Mouse (Mus musculus): Measurements from ENCODE around the gene Epb41l3. TPM values are rescaled to one million over a fixed set of nuclear protein-coding genes. Genes with fewer than 3 reads are reported as not detected.

The Epb41l3 gene
- total RNA-seq, 1 experiment from 2014 or later = not detected

- ATAC-seq (ENCODE audit: extremely low read depth, insufficient number of reproducible peaks, low FRiP score, poor library complexity, severe bottlenecking) = no peak
Observed at GRCm38 (mm10) chr17:69176949-69177501, 101.5 kb downstream of the Epb41l3 start.

GRCm38 (mm10) chr17:69177954-69178353, 102.5 kb downstream of the Epb41l3 start:
- ATAC-seq (ENCODE audit: extremely low read depth, insufficient number of reproducible peaks, low FRiP score, poor library complexity, severe bottlenecking) = no peak

GRCm38 (mm10) chr17:69180905-69181559, 105.5 kb downstream of the Epb41l3 start:
- ATAC-seq (ENCODE audit: extremely low read depth, insufficient number of reproducible peaks, low FRiP score, poor library complexity, severe bottlenecking) = no peak

GRCm38 (mm10) chr17:69181560-69182316, 106.3 kb downstream of the Epb41l3 start:
- ATAC-seq (ENCODE audit: extremely low read depth, insufficient number of reproducible peaks, low FRiP score, poor library complexity, severe bottlenecking) = no peak

- no peak for ATAC-seq (ENCODE audit: extremely low read depth, insufficient number of reproducible peaks, low FRiP score, poor library complexity, severe bottlenecking)
Observed at GRCm38 (mm10) chr17:69187794-69188193, 112.3 kb downstream of the Epb41l3 start.

GRCm38 (mm10) chr17:69192863-69193493, 117.5 kb downstream of the Epb41l3 start:
- ATAC-seq (ENCODE audit: extremely low read depth, insufficient number of reproducible peaks, low FRiP score, poor library complexity, severe bottlenecking) = no peak

GRCm38 (mm10) chr17:69194599-69194998, 119.1 kb downstream of the Epb41l3 start:
- ATAC-seq (ENCODE audit: extremely low read depth, insufficient number of reproducible peaks, low FRiP score, poor library complexity, severe bottlenecking) = no peak

DNA sequence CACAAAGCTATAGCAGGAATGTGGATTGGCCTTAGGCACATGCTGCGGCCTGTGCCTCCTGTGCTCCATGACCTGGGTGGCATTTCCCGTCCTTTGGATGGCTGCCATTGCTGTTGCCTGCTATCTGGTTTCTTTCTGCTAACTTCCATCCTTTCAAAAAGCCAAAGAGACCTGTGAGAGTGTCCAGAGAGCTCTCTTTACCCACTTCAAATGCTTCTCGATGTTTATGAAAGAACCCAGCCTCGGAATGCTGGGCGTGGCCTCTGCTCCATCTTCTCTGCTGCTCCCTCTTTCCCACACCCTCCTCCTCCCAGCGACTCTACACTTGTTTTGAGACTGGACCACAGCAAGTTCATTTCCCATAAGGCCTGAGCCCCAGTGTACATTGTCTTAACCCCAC, 120.3 kb downstream of the Epb41l3 start:
- no peak for ATAC-seq (ENCODE audit: extremely low read depth, insufficient number of reproducible peaks, low FRiP score, poor library complexity, severe bottlenecking)

DNA sequence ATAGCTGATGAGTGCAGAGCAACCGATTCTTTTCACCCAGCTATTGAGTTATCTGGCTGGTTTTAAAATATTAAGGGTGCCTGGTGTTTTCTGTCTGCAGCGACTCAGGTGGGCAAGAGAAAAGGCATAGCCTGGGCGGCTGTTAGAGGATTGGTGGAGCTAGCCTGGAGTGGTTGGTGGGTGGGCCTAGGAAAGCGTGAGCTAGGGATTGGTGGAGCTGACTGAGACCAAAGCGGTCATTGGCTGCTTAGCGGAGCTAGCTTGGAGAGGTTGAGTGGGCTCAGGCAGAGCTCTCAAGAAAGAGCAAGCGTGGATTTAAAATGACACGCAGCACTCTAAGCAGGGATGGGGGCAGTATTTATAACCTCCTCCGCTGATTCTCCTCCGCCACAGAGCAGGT, 121.2 kb downstream of the Epb41l3 start:
- ATAC-seq (ENCODE audit: extremely low read depth, insufficient number of reproducible peaks, low FRiP score, poor library complexity, severe bottlenecking) = no peak

DNA sequence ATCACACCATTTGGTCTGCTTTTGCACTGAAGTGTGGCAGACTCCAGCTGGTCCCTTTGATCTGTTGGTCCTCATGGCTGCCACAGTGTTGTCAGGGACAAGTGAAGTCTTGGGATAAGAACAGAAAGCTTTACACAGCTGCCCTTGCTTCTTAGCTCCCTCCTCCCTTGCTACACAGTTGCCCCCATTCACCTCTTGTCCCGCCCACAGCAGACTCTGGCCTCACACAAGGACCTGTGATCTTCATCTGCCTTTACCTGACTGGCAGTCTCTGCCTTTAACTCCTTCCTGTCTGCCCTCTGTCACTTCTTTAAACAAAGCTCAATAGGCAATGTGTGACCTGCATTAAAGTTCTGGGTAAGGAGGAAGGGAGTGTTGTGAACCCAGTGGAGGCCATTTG, 123.3 kb downstream of the Epb41l3 start:
- no peak for ATAC-seq (ENCODE audit: extremely low read depth, insufficient number of reproducible peaks, low FRiP score, poor library complexity, severe bottlenecking)

DNA sequence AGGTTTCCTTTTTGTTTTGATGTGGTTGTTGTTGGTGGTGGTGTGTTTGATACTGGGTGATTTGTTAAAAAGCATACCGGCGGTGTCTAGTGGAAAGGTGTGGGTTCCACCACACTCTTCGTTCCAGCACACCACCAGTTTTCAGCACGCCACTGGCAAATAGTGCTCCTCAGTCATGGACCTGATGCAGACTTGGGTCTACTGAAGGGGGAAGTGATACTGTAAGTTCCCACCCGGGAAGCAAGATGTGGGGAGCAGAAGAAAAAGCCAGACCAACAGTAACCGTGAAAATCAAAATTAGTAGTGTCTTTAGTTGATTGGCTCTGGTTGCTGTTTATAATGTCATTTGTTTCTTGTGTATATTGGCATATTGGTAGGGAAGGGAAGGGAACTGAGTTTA, 124.3 kb downstream of the Epb41l3 start:
- no peak for ATAC-seq (ENCODE audit: extremely low read depth, insufficient number of reproducible peaks, low FRiP score, poor library complexity, severe bottlenecking)

DNA sequence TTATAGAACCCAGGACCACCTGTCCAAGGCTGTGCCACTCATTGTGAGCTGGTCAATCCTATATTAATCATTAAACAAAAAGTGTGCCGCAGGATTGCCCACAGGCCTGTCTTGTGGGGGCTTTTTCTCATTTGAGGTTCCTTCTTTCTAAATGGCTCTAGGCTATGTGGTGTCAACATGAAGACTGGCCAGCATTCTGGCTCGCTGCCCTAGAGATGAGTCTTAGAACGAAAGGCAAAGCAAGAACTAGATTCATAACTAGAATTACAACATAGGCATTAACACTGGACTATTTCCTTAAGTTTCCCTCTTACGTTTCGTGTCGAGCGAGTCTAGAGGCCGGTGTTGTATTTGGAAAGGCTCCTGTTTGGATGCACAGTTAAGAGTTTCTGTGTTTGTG, 125.5 kb downstream of the Epb41l3 start:
- no peak for ATAC-seq (ENCODE audit: extremely low read depth, insufficient number of reproducible peaks, low FRiP score, poor library complexity, severe bottlenecking)

- no peak for ATAC-seq (ENCODE audit: extremely low read depth, insufficient number of reproducible peaks, low FRiP score, poor library complexity, severe bottlenecking)
Observed at GRCm38 (mm10) chr17:69205282-69205999, 130.0 kb downstream of the Epb41l3 start.

DNA sequence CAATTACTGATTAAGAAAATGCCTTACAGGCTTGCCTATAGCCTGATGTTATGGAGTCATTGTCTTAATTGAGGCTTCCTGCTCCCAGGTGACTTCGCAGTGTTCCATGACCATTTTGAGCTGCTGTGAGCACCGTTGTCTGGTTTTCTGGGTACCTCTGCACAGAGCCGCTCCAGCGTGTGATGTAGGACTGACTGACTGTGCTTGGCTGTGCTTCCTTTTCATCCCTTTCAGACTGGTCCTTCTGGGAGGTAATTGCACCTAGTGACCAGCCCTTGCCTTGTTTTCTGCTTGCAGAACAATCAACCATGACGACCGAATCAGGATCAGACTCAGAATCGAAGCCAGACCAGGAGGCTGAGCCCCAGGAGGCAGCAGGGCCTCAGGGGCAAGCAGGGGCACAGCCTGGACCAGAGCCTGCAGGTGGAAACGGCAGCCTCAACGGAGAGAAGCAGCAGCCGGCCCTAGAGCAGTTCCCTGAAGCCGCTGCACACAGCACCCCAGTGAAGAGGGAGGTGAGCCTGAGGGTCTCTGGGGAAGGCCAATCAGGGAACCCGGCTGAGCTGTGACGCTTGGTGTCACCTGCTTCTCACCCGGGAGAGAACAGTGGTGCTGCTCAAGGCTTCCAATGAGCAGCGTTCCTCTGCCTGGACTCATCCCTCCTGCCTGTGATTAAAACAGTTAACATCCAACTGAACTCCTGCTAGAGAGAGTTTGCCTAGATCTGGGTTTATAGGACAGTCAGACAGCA, 132.3 kb downstream of the Epb41l3 start:
- ATAC-seq (ENCODE audit: extremely low read depth, insufficient number of reproducible peaks, low FRiP score, poor library complexity, severe bottlenecking) = no peak

DNA sequence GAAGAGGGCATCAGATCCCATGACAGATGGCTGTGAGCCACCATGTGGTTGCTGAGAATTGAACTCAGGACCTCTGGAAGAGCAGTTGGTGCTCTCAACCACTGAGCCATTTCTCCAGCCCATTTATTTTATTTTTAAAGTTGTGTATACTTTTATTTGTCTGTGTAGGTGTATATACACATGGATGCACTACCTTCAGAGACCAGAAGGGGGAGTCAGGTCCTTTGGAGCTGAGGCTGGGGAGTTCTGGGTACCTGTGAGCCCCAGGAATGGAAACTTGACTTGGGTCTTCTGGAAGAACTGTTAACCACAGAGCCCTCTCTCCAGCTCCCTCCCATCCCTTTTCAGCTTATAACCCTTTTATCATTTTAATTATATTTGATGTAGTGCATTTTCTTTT, 135.6 kb downstream of the Epb41l3 start:
- ATAC-seq (ENCODE audit: extremely low read depth, insufficient number of reproducible peaks, low FRiP score, poor library complexity, severe bottlenecking) = no peak

- ATAC-seq (ENCODE audit: extremely low read depth, insufficient number of reproducible peaks, low FRiP score, poor library complexity, severe bottlenecking) = no peak
Observed at GRCm38 (mm10) chr17:69216120-69216519, 140.6 kb downstream of the Epb41l3 start.

- ATAC-seq (ENCODE audit: extremely low read depth, insufficient number of reproducible peaks, low FRiP score, poor library complexity, severe bottlenecking) = no peak
Observed at GRCm38 (mm10) chr17:69220849-69221248, 145.4 kb downstream of the Epb41l3 start.

- no peak for ATAC-seq (ENCODE audit: extremely low read depth, insufficient number of reproducible peaks, low FRiP score, poor library complexity, severe bottlenecking)
Observed at GRCm38 (mm10) chr17:69221377-69221776, 145.9 kb downstream of the Epb41l3 start.

Data from neutrophil, adult 5-6 weeks (primary cell).